Mouse (Mus musculus): ENCODE data around the gene Pacs2.

Gene Pacs2

DNA sequence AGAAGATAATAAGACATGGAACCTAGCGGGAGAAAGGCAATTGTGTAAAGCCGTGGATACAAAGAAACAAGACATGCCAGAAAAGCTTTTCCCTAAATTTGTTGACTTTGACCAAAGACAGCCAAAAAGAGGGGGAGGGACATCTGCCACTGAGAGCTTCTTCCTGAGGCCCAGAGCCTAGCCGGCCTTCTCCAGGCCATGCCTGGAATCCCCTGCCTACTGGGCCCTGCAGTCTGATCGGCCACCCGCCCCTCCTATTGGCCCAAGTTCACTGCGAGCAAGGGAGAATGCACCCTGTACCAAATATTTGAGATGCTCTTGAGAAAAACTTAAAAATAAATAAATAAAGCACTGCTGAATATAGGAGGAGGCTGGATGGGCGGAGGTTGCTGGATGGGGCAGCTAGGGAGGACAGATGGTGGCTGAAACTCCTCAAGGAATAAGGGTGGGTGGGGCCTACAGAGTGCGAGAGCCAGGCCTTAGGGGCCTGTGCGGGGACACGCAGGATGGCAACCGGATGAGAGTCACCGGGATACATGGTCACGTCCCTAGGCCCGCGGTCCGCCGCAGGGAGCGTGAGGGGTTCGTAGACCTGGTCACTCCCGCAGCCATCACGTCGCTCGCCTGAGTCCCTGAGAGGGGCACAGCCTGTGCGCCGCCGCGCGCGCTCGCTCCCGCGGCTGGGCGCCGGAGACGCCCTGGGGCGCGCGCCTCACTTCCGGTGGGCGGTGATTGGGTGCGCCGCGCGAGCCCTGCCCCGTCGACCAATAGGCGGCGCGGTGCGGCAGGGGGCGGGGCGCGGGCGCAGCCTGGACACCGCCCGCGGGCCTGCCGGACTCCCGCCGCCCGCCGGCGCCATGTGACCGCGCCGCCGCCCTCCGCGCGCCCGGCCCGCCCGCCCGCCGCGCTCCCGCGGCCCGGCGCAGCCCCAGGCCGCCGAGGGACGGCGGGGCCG lies at the start of gene Pacs2:
TSS of gene Pacs2 (plus strand) at position 905 of the 955 bp plus-strand sequence.
- peak; percentile 88 for DNase-seq (ENCODE audit: low read depth, low spot score)

DNA sequence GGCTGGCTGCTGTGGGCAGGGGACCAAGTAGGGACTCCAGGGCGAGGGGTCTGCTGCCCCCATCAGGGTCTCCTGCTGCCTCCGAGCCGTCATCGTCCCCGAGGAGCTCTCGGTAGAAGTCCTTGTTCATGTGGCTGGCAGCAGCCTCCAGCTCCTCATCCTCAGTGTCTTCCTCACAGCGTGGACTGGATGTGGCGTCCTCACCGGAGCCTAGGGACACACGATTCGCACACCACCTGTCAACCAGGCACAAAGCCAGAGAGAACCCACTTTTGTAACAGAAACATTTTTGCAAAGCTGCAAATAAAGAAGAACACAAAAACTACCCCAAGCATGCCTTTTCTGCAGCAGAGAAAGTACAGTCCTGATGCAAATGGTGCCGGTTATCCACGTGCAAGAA lies 48.5 kb upstream of the Pacs2 start:
- DNase-seq (ENCODE audit: low read depth, low spot score): no peak

- DNase-seq (ENCODE audit: low read depth, low spot score): no peak
These were observed 45.4 kb upstream of the Pacs2 start for GRCm38 (mm10) chr12:112968943-112969342.

DNA sequence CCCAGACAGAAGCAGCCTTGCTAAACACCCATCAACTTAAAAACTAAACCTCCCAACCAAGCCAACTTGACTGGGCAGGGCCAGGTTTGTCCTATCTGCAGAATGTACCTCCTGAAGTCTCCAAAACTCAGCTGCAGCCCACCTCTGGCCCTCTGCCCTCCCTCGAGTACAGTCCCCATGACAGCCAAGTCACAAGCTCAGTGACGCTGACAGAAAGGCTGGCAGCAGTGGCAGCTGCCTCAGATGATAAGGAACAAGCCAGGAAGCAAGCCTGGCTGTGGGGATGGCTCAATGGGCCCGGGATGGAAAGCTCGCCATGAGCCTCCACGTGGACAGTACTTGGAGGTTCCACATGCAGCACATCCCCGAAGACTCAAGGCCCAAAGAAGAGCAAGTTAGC lies 44.7 kb upstream of the Pacs2 start:
- no peak for DNase-seq (ENCODE audit: low read depth, low spot score)

DNA sequence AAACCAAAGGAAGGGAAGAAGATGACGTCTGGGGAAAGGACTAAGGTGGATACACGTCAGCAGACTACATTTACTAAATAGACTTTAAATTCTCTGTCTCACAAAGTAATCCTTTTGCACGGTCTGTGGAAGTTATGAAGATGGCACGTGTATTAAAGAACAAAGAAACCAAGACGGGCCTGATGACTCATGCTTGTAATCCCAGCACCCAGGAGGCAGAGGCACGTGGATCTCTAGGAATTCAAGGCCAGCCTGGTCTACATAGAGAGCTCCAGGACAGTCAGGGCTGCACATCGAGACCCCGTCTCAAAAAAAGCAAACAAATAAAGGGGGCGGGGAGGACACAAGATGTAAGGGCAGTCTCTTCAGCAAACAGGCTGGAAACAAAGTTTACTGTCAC lies 39.6 kb upstream of the Pacs2 start:
- no peak for DNase-seq (ENCODE audit: low read depth, low spot score)

GRCm38 (mm10) chr12:112976371-112977073 lies 37.8 kb upstream of the Pacs2 start, which contains the start of gene Btbd6:
Gene Btbd6 (plus strand): TSS chr12:112976482.
- DNase-seq (ENCODE audit: low read depth, low spot score): peak; percentile 76

DNA sequence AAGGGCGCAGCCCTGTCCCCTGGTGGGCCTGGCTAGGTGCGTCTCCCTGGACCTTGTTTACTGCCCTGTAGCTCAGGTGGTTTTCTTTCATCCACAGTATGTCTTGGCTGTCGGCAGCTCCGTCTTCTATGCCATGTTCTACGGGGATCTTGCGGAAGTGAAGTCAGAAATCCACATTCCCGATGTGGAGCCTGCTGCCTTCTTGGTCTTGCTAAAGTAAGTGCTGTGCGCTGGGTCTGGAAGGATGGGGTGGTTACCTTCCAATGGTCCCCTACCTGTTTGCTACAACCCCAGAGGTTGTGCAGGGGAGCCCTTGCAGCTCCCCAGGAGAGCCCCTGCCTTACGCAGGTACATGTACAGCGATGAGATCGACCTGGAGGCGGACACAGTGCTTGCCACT lies 37.2 kb upstream of the Pacs2 start:
- no peak for DNase-seq (ENCODE audit: low read depth, low spot score)

- DNase-seq (ENCODE audit: low read depth, low spot score): no peak
These were observed 32.3 kb upstream of the Pacs2 start for GRCm38 (mm10) chr12:112982031-112982430.

DNA sequence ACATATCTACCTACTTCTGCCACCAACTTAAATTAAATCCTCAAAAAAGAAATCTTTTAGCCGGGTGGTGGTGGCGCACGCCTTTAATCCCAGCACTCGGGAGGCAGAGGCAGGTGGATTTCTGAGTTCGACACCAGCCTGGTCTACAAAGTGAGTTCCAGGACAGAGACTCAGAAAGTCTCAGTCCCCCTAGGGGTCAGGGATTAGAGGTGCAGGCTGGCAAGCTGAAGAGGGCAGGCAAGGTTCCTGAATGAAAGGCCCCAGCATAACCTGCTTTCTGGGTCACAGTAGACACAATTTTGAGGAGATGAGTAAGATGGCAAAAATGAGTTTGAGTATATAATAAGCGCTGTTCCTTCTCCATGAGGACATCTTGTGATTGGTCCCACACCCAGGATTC lies 29.0 kb upstream of the Pacs2 start:
- no peak for DNase-seq (ENCODE audit: low read depth, low spot score)

DNA sequence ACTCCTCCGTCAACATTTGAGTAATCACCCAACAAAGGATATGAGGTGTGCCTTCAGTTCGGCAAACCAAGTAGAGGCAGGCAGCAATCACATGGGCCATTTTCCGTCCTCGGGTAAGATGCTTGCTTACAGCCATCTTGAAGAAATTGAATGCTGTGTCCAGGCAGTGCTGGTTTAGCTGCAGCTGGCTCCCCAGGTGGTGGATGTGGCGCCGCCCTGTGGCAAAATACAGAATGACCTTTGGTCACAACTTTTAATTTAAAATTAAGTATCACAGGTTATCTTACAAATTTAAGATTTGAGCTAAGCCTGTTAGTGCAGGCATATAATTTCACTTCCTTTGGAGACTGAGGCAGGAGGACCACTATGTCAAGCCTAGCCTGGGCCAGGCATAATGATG lies 26.4 kb upstream of the Pacs2 start:
- no peak for DNase-seq (ENCODE audit: low read depth, low spot score)

DNA sequence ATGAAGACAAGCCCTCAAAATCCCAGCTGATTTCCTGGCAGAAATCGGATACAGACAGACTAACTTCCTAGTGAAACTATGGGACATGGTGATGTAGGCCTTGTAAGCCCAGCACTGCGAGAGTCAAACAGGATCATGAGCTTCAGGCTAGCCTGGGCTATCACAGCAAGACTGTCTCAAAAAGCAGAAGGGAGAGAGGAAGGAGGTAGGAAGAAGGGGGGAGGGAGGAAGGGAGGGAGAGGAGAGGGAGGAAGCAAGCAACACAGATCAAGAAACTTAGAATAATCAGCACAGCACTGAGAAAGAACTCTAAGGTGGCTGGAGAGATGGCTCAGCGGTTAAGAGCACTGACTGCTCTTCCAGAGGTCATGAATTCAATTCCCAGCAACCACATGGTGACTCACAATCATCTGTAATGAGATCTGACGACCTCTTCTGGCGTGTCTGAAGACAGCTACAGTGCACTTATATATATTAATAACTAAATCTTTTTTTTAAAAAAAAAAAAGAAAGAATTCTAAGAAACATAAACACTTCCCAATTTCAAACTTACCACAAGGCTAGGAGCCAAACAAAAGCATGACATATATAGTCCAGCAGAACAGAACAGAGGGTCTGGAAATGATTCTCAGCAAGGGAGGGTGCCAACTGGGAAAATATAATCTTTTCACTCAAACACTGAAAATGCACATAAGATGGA lies 23.5 kb upstream of the Pacs2 start:
- DNase-seq (ENCODE audit: low read depth, low spot score): no peak

DNA sequence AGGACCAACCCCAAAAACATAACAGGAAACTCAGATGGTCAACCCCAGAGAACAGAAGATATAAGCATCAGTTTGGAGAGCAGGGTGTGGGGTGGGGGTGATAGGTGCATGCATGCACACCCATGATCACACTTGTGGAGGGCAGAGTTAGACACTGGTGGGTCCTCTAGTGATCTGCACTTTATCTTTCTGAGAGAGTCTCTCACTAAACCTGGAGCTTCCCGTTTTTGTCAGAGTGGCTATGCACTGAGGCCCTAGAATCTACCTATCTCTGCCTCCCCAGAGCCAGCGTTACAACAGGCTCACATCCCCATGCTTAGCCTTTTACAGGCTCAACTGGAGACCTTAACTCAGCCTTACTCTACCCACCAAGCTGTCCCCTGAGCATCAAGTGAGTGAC lies 22.9 kb upstream of the Pacs2 start:
- DNase-seq (ENCODE audit: low read depth, low spot score): no peak

DNA sequence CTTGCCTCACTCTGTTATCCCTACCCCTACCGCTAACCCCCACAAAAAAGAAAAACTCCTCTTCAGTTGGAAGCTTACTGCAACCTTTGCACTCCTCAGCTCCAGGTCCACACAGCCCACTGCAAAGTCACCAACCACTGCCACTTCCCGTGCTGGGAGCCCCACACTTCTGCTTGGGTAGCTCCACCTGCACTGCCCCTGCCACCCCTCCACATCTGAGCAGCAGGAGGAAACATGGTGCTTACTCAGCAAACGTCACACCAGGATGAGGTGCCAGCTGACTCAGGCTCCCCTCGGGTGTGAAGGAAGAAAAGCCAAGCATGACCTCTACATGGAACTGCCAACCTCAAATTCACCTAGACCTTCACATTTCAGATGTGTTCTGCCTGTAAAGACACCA lies 20.2 kb upstream of the Pacs2 start:
- no peak for DNase-seq (ENCODE audit: low read depth, low spot score)

GRCm38 (mm10) chr12:112999569-113000293 lies 14.6 kb upstream of the Pacs2 start:
- DNase-seq (ENCODE audit: low read depth, low spot score): no peak

DNA sequence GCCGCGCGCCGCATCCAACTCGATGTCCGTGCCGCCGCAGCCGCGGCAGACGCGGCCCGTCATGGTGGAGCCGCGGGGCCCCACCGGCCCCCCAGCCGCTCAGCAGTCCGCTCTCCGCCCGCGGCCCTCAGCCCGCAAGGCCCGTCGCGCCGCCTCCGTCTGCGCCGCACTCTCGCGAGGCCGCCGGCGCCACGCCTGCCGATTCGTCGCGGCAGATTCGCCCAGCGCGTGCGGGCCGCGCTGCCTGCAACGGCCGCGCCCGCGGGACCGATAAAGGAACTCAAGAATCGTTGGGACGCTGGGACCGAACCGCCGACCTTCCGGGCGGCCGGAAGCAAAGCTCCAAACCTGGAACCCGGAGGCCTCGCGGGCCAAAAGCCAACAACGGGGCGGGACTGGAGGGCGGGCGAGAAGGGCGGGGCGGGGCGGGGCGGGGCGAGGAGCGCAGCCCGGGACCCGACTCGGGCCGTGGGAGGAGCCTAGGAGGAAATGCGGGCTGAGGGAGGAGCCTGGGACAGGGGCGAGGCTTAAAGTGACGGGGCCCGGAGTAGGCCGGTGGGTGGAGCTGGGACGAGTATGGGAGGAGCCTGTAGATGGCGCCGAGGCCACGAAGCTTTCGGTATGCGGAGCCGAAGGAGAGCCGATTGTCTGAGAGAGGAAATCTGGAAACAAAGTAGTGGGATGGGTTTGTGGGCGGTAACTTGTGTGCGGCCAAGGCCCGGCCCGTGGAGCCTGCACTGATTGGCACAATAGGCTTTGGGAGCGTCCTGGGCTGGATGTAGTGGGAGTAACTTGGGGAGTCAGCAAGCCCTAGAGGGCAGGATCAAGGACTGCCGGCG lies 13.8 kb upstream of the Pacs2 start, which contains the start of gene Brf1:
TSS of gene Brf1 (minus strand) at position 411 of the 839 bp plus-strand sequence.
- peak; percentile 97 for DNase-seq (ENCODE audit: low read depth, low spot score)

- DNase-seq (ENCODE audit: low read depth, low spot score): no peak
These were observed 13.2 kb upstream of the Pacs2 start for GRCm38 (mm10) chr12:113001133-113001474.

DNA sequence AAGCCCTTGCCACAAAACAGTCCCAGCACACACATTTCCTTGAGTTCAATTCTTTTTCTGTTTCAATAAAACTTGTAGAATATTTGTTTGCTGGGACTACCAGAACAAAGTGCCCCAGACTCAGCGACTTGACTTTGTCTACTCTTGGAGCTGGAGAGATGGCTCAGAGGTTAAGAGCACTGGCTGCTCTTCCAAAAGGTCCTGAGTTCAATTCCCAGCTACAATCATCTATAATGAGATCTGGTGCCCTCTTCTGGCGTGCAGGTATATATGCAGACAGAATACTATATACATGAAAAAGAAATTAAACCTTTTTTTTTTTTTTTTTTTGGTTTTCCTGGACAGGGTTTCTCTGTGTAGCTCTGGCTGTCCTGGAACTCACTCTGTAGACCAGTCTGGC lies 11.6 kb upstream of the Pacs2 start:
- DNase-seq (ENCODE audit: low read depth, low spot score): no peak

- no peak for DNase-seq (ENCODE audit: low read depth, low spot score)
These were observed 10.3 kb upstream of the Pacs2 start for GRCm38 (mm10) chr12:113004011-113004410.

DNA sequence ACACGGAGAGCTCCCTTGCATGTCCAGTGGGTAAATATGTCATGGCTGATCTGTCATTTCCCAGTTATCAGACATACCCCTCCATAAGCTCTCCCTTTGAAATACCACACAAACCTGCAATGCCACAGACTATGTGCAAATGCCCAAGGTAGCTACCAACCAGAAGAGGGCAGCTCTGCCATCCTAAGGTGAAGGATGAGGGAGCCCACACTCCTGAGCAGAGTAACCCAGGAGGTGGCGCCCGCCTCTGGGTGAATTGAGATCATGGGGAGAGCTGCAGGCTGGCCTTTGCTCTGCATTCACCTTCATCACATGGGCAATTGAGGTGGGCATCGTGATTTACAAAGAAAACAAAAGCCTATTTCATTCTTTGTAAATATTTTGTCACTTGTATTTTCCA lies 9.3 kb upstream of the Pacs2 start:
- DNase-seq (ENCODE audit: low read depth, low spot score): peak; percentile 42

- no peak for DNase-seq (ENCODE audit: low read depth, low spot score)
These were observed 2.5 kb upstream of the Pacs2 start for GRCm38 (mm10) chr12:113011702-113012360.

All from skeletal muscle tissue, adult 2 months (tissue).